Mouse (Mus musculus): ENCODE data around the gene Cdh22. TPM values are rescaled to one million over a fixed set of nuclear protein-coding genes. Genes with fewer than 3 reads are reported as not detected.

Cdh22 gene
- polyA plus RNA-seq, 1 experiment = 25.7 TPM

DNA sequence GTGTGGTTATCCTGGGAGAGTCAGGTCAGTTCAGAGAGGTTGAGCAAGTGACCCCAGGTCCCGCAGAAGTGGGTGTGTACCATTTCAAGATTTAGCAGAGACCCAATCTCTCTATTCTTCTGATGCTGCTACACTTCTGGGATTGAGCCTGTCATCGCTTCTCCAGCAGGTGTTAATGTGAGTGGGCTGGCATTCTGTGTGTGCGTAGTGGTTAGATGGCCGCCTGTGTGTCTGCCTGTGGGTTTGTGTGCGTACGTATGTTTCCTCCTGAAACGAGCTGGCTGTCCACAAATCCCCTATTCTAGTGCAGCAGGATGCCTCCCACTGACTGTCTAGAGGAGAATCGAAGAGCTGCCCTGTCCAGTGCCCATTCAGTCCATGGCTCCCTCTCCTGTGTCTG is 156.6 kb downstream of the Cdh22 start:
- TF ChIP-seq POLR2A (IDR thresholded peaks at IDR 0.05; ENCODE audit: borderline replicate concordance, extremely low read depth, insufficient read depth, insufficient read length, poor library complexity, severe bottlenecking) = no peak
- peak; percentile 62 for DNase-seq (ENCODE audit: low read depth)

DNA sequence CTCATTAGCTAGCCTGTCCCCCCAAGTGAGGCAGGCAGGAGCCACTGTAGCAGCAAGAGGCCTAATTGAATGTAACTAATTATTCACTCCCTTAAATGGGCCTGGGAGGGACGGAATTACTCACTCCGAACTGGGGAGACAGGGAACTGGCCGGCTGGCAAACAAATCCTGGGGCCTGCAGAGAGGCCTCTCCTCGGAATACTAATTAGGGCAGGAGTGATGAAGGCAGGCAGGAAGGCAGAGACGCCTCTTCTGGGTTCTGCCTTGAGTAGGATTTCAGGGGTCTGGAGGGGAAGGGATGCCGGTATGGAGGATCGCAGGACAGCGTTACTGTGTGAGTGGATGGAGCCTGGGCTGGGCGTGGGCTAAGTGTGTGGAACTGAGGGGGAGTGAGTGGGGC is 157.6 kb downstream of the Cdh22 start:
- DNase-seq (ENCODE audit: low read depth) = peak; percentile 95
- TF ChIP-seq POLR2A (IDR thresholded peaks at IDR 0.05; ENCODE audit: borderline replicate concordance, extremely low read depth, insufficient read depth, insufficient read length, poor library complexity, severe bottlenecking) = no peak
- no peak for TF ChIP-seq CTCF (IDR thresholded peaks at IDR 0.05; ENCODE audit: borderline replicate concordance, extremely low read depth, insufficient read depth, insufficient read length)

DNA sequence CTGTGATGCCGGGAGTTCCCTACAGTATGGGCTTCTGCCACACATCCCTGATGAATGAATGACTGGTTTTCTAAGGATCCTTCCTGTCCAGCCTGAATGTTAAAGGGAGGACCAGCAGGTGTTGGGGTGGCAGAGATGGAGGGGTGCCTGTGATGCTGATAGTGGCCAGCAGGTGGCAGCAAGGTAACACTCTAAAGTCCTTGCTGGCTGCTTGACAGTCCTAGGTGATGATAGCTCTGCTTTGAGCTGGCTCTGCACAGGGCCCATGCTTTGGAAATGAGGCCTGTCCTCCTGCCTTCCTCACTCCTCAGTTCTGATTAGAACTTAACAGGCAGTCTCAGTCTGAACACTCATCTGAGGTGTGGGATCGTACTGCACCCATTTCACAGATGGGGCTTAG is 159.7 kb downstream of the Cdh22 start:
- DNase-seq (ENCODE audit: low read depth) = peak; percentile 87
- TF ChIP-seq CTCF (IDR thresholded peaks at IDR 0.05; ENCODE audit: borderline replicate concordance, extremely low read depth, insufficient read depth, insufficient read length) = peak; percentile 97
- TF ChIP-seq POLR2A (IDR thresholded peaks at IDR 0.05; ENCODE audit: borderline replicate concordance, extremely low read depth, insufficient read depth, insufficient read length, poor library complexity, severe bottlenecking) = no peak

DNA sequence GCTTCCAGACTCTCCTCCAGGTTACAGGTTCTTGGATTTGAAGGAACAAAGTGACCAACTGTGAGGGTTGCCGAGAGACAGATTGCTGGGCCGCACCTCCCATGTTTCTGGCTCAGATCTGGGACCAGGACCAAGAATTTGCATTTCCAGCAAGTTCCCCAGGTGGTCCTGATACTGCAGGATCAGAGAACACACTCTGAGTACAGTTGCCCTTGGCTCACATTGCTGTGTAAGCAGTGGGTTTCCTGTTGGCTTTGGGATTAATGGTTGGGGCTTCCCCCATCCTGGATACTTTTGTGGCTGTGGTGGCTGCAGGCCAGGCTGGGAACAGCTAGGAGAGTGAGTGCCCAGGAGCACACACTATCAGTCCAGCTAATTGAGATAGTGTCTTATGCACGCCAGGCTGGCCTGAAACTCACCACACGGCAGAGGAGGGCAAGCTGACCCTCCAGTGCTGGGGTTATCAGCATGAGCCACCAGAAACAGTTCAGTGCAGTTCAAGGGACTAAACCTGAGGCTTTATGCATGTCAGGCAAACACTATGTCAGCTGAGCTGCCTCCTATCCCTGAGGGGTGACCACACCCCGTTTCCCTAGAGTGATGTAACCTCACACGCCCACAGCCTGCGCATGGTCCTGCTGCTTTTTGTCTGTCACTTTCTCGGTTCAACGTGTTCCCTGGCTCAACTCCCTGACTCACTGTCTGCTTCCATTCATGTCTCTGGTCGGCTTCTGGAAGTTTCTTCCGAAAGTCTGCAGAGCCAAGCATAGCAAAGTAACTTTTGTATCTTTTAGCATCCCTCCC is 160.4 kb downstream of the Cdh22 start:
- no peak for TF ChIP-seq CTCF (IDR thresholded peaks at IDR 0.05; ENCODE audit: borderline replicate concordance, extremely low read depth, insufficient read depth, insufficient read length)
- TF ChIP-seq POLR2A (IDR thresholded peaks at IDR 0.05; ENCODE audit: borderline replicate concordance, extremely low read depth, insufficient read depth, insufficient read length, poor library complexity, severe bottlenecking) = no peak
- DNase-seq (ENCODE audit: low read depth) = peak; percentile 69

DNA sequence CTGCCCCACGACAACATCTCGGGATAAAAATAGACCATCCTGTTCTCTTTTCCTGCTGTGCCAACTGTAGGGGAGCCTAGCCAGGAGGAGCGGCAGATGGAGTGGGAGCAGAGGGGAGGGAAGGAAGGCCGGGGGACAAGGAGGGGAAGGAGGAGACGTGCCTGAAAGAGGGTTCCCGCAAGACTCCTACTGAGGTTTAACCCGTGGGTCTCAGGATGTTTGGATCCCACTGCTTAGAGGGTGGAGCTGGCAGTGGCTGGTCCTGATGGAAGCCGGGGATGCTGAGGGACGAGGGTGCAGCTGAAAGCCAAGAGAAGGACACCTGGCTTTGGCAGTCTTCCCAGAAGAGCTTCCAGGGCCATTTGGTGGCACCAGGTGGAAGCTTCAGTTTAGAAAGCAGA is 161.3 kb downstream of the Cdh22 start:
- peak; percentile 78 for DNase-seq (ENCODE audit: low read depth)
- TF ChIP-seq POLR2A (IDR thresholded peaks at IDR 0.05; ENCODE audit: borderline replicate concordance, extremely low read depth, insufficient read depth, insufficient read length, poor library complexity, severe bottlenecking) (no peak), CTCF (IDR thresholded peaks at IDR 0.05; ENCODE audit: borderline replicate concordance, extremely low read depth, insufficient read depth, insufficient read length) (no peak)

DNA sequence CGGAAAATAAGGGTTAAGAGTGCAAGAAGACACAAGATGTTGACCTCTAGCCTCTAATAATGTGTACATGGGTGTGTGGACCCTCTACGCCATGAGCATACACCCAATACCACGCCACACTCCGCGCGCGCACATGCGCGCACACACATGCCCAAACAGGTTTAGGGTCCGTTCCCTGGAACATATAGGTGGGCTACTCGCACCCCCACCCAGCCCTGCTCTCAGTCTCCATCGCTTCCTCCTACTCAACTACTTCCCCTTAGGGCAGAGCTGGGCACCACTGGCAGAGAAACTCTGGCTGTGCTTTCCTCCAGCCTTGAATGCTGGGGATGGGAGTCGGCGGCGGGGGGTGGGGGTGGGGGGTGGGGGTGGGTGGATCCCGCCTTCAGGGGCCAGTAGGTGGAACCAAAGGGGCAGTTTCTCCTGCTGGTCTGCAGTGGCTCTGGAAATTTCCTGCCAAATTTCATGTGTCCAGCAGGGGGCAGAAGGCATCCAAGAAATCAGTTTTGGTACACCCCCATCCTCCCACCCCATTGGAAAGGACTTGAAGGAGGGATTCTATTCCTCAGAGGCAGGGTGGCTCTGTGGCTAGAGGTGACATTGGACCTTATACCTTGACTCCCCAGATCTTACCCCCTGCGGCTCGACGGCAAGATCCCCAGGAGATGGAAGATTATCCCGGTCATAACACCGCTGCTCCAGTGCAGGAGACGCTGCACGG is 164.4 kb downstream of the Cdh22 start:
- peak; percentile 83 for DNase-seq (ENCODE audit: low read depth)
- TF ChIP-seq CTCF (IDR thresholded peaks at IDR 0.05; ENCODE audit: borderline replicate concordance, extremely low read depth, insufficient read depth, insufficient read length) (peak; percentile 86), POLR2A (IDR thresholded peaks at IDR 0.05; ENCODE audit: borderline replicate concordance, extremely low read depth, insufficient read depth, insufficient read length, poor library complexity, severe bottlenecking) (no peak)

DNA sequence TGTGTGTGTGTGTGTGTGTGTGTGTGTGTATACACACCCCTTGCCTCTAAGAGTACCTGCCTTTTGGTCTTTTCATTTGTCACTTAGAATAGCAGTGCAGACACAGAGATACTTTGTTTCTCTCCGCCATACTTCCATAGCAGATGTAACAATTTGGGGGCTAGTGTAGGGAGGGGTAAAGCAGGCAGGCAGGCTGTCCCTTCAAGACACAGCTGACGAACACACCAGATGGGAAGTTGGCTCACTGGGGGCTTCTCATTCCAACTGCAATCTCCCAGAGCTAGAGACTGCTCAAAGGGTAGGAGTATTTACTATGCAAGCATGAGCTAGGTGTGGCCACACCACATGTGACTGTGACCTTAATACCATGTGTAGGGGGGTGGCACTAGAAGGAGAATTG is 165.8 kb downstream of the Cdh22 start:
- DNase-seq (ENCODE audit: low read depth) = peak; percentile 69
- TF ChIP-seq CTCF (IDR thresholded peaks at IDR 0.05; ENCODE audit: borderline replicate concordance, extremely low read depth, insufficient read depth, insufficient read length) = no peak
- TF ChIP-seq POLR2A (IDR thresholded peaks at IDR 0.05; ENCODE audit: borderline replicate concordance, extremely low read depth, insufficient read depth, insufficient read length, poor library complexity, severe bottlenecking) = no peak

DNA sequence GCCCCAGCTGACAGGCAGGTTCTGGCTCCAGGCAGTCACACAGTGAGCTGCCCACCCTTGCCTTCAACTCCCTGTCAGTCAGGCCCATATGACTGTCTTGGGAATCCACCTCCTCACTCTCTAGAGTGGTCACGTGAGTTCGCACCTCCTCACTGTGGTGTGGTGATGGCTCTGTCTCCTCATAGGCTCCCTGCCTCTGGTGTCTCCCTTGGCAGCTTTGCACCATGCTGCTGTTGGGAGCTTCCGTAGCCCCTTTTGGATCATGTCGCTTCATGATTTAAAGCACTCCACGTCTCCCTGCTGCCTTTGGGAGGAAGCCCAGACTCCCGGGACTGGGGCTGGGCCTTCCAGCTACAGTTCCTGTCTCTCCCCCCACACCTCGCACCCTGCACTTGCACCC is 170.2 kb downstream of the Cdh22 start:
- DNase-seq (ENCODE audit: low read depth) = peak; percentile 54
- TF ChIP-seq CTCF (IDR thresholded peaks at IDR 0.05; ENCODE audit: borderline replicate concordance, extremely low read depth, insufficient read depth, insufficient read length) = no peak
- no peak for TF ChIP-seq POLR2A (IDR thresholded peaks at IDR 0.05; ENCODE audit: borderline replicate concordance, extremely low read depth, insufficient read depth, insufficient read length, poor library complexity, severe bottlenecking)

DNA sequence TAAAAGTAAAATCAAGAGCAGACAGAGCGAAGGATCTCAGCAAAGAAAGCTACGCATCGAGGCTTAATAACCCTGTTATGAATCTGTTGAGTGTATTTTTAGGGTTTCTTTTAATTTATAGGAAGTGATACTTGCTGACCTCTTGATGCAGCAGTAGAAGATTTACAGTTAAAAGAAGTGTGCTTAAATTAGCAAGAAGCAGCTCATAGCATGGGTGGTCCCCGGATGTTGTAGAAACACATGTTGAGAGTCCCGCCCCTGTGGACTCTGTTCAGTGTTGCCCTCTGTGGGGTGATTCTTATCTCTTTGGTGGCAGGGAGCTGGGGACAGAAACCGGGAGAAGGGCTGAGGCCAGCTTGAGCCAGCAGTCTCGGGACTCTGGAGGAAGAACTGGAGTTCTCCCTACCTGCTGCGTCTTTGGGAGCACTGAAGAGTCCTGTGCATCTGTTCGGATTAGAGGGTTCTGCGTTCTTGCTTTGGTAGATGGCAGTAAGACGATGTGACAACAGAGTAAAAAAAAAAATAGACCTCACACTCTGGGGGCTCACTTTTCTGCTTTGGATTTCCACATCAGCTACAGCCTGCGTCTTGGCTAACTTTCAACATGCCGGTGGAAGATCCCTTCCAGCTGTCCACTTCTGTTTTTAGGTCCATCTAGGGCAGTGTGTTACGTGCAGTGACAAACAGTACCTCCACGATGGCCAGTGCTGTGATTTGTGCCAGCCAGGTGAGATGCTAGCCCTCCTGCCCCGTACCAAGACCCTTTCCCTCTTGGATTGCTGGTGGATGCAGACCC is 172.8 kb downstream of the Cdh22 start:
- DNase-seq (ENCODE audit: low read depth) = no peak
- no peak for TF ChIP-seq CTCF (IDR thresholded peaks at IDR 0.05; ENCODE audit: borderline replicate concordance, extremely low read depth, insufficient read depth, insufficient read length)
- no peak for TF ChIP-seq POLR2A (IDR thresholded peaks at IDR 0.05; ENCODE audit: borderline replicate concordance, extremely low read depth, insufficient read depth, insufficient read length, poor library complexity, severe bottlenecking)

Other genes starting within 250 kb of the Cdh22 start
- gene Ncoa5, start 200.0 kb downstream of the Cdh22 start, polyA plus RNA-seq (2012; rRNA removed) = 128 and 143 TPM in 2 replicates
- 8.4 and 8.7 TPM in 2 replicates for gene Cd40, start 179.2 kb downstream of the Cdh22 start, polyA plus RNA-seq (2012; rRNA removed)
- not detected in 2 replicates for gene 1700025C18Rik, start 144.1 kb downstream of the Cdh22 start, polyA plus RNA-seq (2012; rRNA removed)
- 62.3 and 78.7 TPM in 2 replicates for gene Slc35c2, start 53.0 kb upstream of the Cdh22 start, polyA plus RNA-seq (2012; rRNA removed)
- gene Elmo2, start 91.6 kb upstream of the Cdh22 start, polyA plus RNA-seq (2012; rRNA removed) = 114 and 125 TPM in 2 replicates
- gene Zfp663, start 133.9 kb upstream of the Cdh22 start, polyA plus RNA-seq (2012; rRNA removed) = 6.5 and 7.2 TPM in 2 replicates
- 15.2 and 19.2 TPM in 2 replicates for gene Zfp334, start 153.4 kb upstream of the Cdh22 start, polyA plus RNA-seq (2012; rRNA removed)
- gene Ocstamp, start 165.6 kb upstream of the Cdh22 start, polyA plus RNA-seq (2012; rRNA removed) = not detected in 2 replicates
- gene Slc13a3, start 238.4 kb upstream of the Cdh22 start, polyA plus RNA-seq (2012; rRNA removed) = 4.7 and 5.1 TPM in 2 replicates

All from brain, embryonic 14.5 days (tissue).